Mouse (Mus musculus) MEL (cell line): Measurements from ENCODE around the gene Tlx2. TPM values are rescaled to one million over a fixed set of nuclear protein-coding genes. Genes with fewer than 3 reads are reported as not detected.

ENCODE experiments used
- DNase-seq: peaks from one replicate; pipeline ENCODE4 v3.0.0; 2011; ENCODE audit warnings: low read depth, low spot score
- H3K27ac ChIP-seq: 2 replicates; pipeline ENCODE4 v1.5.1; 2012; ENCODE audit warnings: low read depth, mild to moderate bottlenecking, control low read depth, low read length, moderate library complexity; ENCODE audit not compliant: control insufficient read depth
- H3K27me3 ChIP-seq, 2 experiments: fragments of 150-350 bp in 1 of 2; sonication (generic) in 1 of 2; 2 replicates each; pipeline ENCODE4 v1.6.1; 2012; ENCODE audit warnings: low read length in 2 of 2, mild to moderate bottlenecking in 2 of 2, improper control_type of control experiment in 1 of 2, moderate library complexity in 1 of 2; ENCODE audit not compliant: insufficient read depth in 2 of 2, control insufficient read depth in 1 of 2
- H3K36me3 ChIP-seq, 2 experiments: 2 replicates each; pipeline ENCODE4 v1.6.1; 2012 to 2014; ENCODE audit warnings: low read length in 2 of 2, improper control_type of control experiment in 1 of 2, inconsistent platforms in 1 of 2, mild to moderate bottlenecking in 1 of 2; ENCODE audit not compliant: insufficient read depth in 2 of 2, control insufficient read depth in 1 of 2
- H3K4me1 ChIP-seq, 2 experiments: fragments of 150-350 bp in 1 of 2; sonication (generic) in 1 of 2; 2 replicates each; pipeline ENCODE4 v1.6.1; 2012; ENCODE audit warnings: low read length in 2 of 2, improper control_type of control experiment in 1 of 2, mild to moderate bottlenecking in 1 of 2; ENCODE audit not compliant: insufficient read depth in 2 of 2, control insufficient read depth in 1 of 2
- H3K4me3 ChIP-seq, 2 experiments: fragments of 150-350 bp in 1 of 2; sonication (generic) in 1 of 2; 2 replicates each; pipeline ENCODE4 v1.5.1; 2012; ENCODE audit warnings: low read depth in 2 of 2, low read length in 2 of 2, mild to moderate bottlenecking in 2 of 2, moderate library complexity in 2 of 2, control low read depth in 1 of 2, improper control_type of control experiment in 1 of 2; ENCODE audit not compliant: control insufficient read depth in 1 of 2, insufficient read depth in 1 of 2
- H3K79me2 ChIP-seq: 2 replicates; pipeline ENCODE4 v1.6.1; 2012; ENCODE audit warnings: mild to moderate bottlenecking, low read length, moderate library complexity; ENCODE audit not compliant: control insufficient read depth, poor library complexity, insufficient read depth
- H3K9ac ChIP-seq: 2 replicates; pipeline ENCODE4 v1.6.1; 2012; ENCODE audit warnings: low read depth, mild to moderate bottlenecking, control low read depth, low read length, moderate library complexity; ENCODE audit not compliant: control insufficient read depth, poor library complexity, severe bottlenecking
- H3K9me3 ChIP-seq: fragments of 150-350 bp; sonication (generic); replicated peaks from 2 replicates; pipeline ENCODE4 v1.6.1; 2012; ENCODE audit warnings: mild to moderate bottlenecking, low read length, improper control_type of control experiment, moderate library complexity; ENCODE audit not compliant: insufficient read depth
- BHLHE40 ChIP-seq: IDR thresholded peaks from 2 replicates; pipeline ENCODE4 v1.6.1; 2012; ENCODE audit warnings: low read depth, mild to moderate bottlenecking, inconsistent platforms, low read length, improper control_type of control experiment, borderline replicate concordance
- CHD1 ChIP-seq: IDR thresholded peaks from 2 replicates; pipeline ENCODE4 v1.6.1; 2012; ENCODE audit warnings: low read depth, mild to moderate bottlenecking, inconsistent platforms, low read length, improper control_type of control experiment
- CHD2 ChIP-seq: IDR thresholded peaks from 2 replicates; pipeline ENCODE4 v1.6.1; 2011; ENCODE audit warnings: low read length, improper control_type of control experiment
- E2F4 ChIP-seq: IDR thresholded peaks from 2 replicates; pipeline ENCODE4 v1.6.1; 2011; ENCODE audit warnings: low read depth, low read length, improper control_type of control experiment, borderline replicate concordance
- EP300 ChIP-seq, 2 experiments: IDR thresholded peaks; 2 replicates each; pipeline ENCODE4 v1.6.1; 2011; ENCODE audit warnings: improper control_type of control experiment in 2 of 2, low read length in 2 of 2, low read depth in 1 of 2, mild to moderate bottlenecking in 1 of 2
- ETS1 ChIP-seq: IDR thresholded peaks from 2 replicates; pipeline ENCODE4 v1.6.1; 2012; ENCODE audit warnings: low read depth, mild to moderate bottlenecking, inconsistent platforms, low read length, improper control_type of control experiment, moderate library complexity
- GATA1 ChIP-seq: IDR thresholded peaks from 2 replicates; pipeline ENCODE4 v1.6.1; 2011; ENCODE audit warnings: low read depth, low read length, improper control_type of control experiment
- JUND ChIP-seq: IDR thresholded peaks from 2 replicates; pipeline ENCODE4 v1.6.1; 2011; ENCODE audit warnings: low read depth, mild to moderate bottlenecking, improper control_type of control experiment, low read length
- MAFK ChIP-seq: IDR thresholded peaks from 2 replicates; pipeline ENCODE4 v1.6.1; 2011; ENCODE audit warnings: low read depth, mild to moderate bottlenecking, low read length, improper control_type of control experiment, borderline replicate concordance
- MAX ChIP-seq: IDR thresholded peaks from 2 replicates; pipeline ENCODE4 v1.6.1; 2011; ENCODE audit warnings: low read length, improper control_type of control experiment
- MXI1 ChIP-seq: IDR thresholded peaks from 2 replicates; pipeline ENCODE4 v1.6.1; 2011; ENCODE audit warnings: mild to moderate bottlenecking, low read depth, low read length, improper control_type of control experiment
- MYB ChIP-seq: IDR thresholded peaks from 2 replicates; pipeline ENCODE4 v1.6.1; 2011; ENCODE audit warnings: mild to moderate bottlenecking, low read depth, low read length, improper control_type of control experiment
- MYC ChIP-seq: IDR thresholded peaks from 2 replicates; pipeline ENCODE4 v1.6.1; 2011; ENCODE audit warnings: low read depth, mild to moderate bottlenecking, low read length, improper control_type of control experiment, moderate library complexity
- NELFE ChIP-seq: IDR thresholded peaks from 2 replicates; pipeline ENCODE4 v1.6.1; 2011; ENCODE audit warnings: low read depth, low read length, improper control_type of control experiment
- NRF1 ChIP-seq: IDR thresholded peaks from 2 replicates; pipeline ENCODE4 v1.6.1; 2014; ENCODE audit warnings: low read depth, mild to moderate bottlenecking, inconsistent platforms, low read length, improper control_type of control experiment, moderate library complexity; ENCODE audit not compliant: poor library complexity, insufficient read depth, severe bottlenecking
- POLR2A ChIP-seq, 2 experiments: IDR thresholded peaks; 2 replicates each; pipeline ENCODE4 v1.6.1; 2011 to 2012; ENCODE audit warnings: low read length in 2 of 2, mild to moderate bottlenecking in 2 of 2, control low read depth in 1 of 2, improper control_type of control experiment in 1 of 2, low read depth in 1 of 2, moderate library complexity in 1 of 2; ENCODE audit not compliant: control insufficient read depth in 1 of 2, insufficient read depth in 1 of 2, poor library complexity in 1 of 2
- SIN3A ChIP-seq: IDR thresholded peaks from 2 replicates; pipeline ENCODE4 v1.6.1; 2012; ENCODE audit warnings: low read length, improper control_type of control experiment, inconsistent platforms
- SMC3 ChIP-seq: IDR thresholded peaks from 2 replicates; pipeline ENCODE4 v1.6.1; 2011; ENCODE audit warnings: low read depth, low read length, improper control_type of control experiment
- TBP ChIP-seq: IDR thresholded peaks from 2 replicates; pipeline ENCODE4 v1.8.0; 2011; ENCODE audit warnings: low read depth, low read length, improper control_type of control experiment
- TCF12 ChIP-seq: IDR thresholded peaks from 2 replicates; pipeline ENCODE4 v1.6.1; 2014; ENCODE audit warnings: low read depth, mild to moderate bottlenecking, inconsistent platforms, low read length, improper control_type of control experiment, moderate library complexity
- USF1 ChIP-seq: IDR thresholded peaks from 2 replicates; pipeline ENCODE4 v1.6.1; 2014; ENCODE audit warnings: low read depth, mild to moderate bottlenecking, inconsistent platforms, low read length, improper control_type of control experiment, moderate library complexity
- USF2 ChIP-seq, 2 experiments: IDR thresholded peaks; 2 replicates each; pipeline ENCODE4 v1.6.1; 2011 to 2012; ENCODE audit warnings: improper control_type of control experiment in 2 of 2, low read length in 2 of 2, borderline replicate concordance in 1 of 2, inconsistent platforms in 1 of 2, low read depth in 1 of 2, mild to moderate bottlenecking in 1 of 2; ENCODE audit not compliant: insufficient read depth in 1 of 2
- ZKSCAN1 ChIP-seq: IDR thresholded peaks from 2 replicates; pipeline ENCODE4 v1.6.1; 2012; ENCODE audit warnings: low read depth, mild to moderate bottlenecking, inconsistent platforms, low read length, improper control_type of control experiment, moderate library complexity
- ZMIZ1 ChIP-seq: IDR thresholded peaks from 2 replicates; pipeline ENCODE4 v1.6.1; 2012; ENCODE audit warnings: low read depth, mild to moderate bottlenecking, inconsistent platforms, low read length, improper control_type of control experiment, moderate library complexity
- polyA plus RNA-seq, 2 experiments: library from polyadenylated mRNA; stranded (reverse) in 1 of 2; unstranded in 1 of 2; fragments of >175 nt in 1 of 2; fragments of >200 nt in 1 of 2; gene quantifications; 2 replicates each; pipeline versions ENCODE4 v1.2.1 to v1.2.4; 2012; ENCODE audit warnings: low replicate concordance in 2 of 2, low read depth in 1 of 2; ENCODE audit not compliant: insufficient read length in 2 of 2, insufficient read depth in 1 of 2, missing spikeins in 1 of 2
- total RNA-seq: library from RNA; depleted of rRNA; stranded (reverse); fragments of 300-350 nt; gene quantifications from 2 replicates; pipeline ENCODE4 v1.2.3, GENCODE M21; 2012

The Tlx2 gene
- total and polyA plus RNA-seq, 3 experiments = not detected

- Histone ChIP-seq H3K9me3 (no peaks in the 10 kb centered on the region), H3K27me3 (no peaks in the 10 kb centered on the region)
- DNase-seq = no peak
These were observed 14.4 kb upstream of the Tlx2 start for GRCm38 (mm10) chr6:83084477-83084876.

GRCm38 (mm10) chr6:83083497-83083896 is 13.4 kb upstream of the Tlx2 start:
- peaks cover 0 to 3% of the 10 kb centered on the region in 2 experiments; a peak in 1 of 4 replicates for H3K36me3 ChIP-seq
- H3K9me3 ChIP-seq = no peaks in the 10 kb centered on the region
- DNase-seq = no peak
- H3K4me1 ChIP-seq = peaks cover 0 to 9% of the 10 kb centered on the region in 2 experiments; a peak in 2 of 4 replicates
- H3K27me3 ChIP-seq = no peaks in the 10 kb centered on the region
- H3K4me3 ChIP-seq = no peak overlapping the region
- TF ChIP-seq CHD2 = no peak
- TF ChIP-seq GATA1 = no peak
- TF ChIP-seq USF2 (IDR thresholded peaks at IDR 0.05; ENCODE audit: borderline replicate concordance in 1 of 2, insufficient read depth in 1 of 2, low read depth in 1 of 2, low read length in 2 of 2) = no peak
- TF ChIP-seq SMC3 = no peak
- no peak for TF ChIP-seq E2F4
- TF ChIP-seq ZKSCAN1 = no peak
- TF ChIP-seq POLR2A (IDR thresholded peaks at IDR 0.05; ENCODE audit: control insufficient read depth in 1 of 2, insufficient read depth in 1 of 2, low read depth in 1 of 2, low read length in 2 of 2, poor library complexity in 1 of 2) = no peak
- TF ChIP-seq TBP = no peak
- TF ChIP-seq ZMIZ1 = no peak
- no peak overlapping the region for H3K9ac ChIP-seq
- H3K27ac ChIP-seq = no peak overlapping the region
- H3K79me2 ChIP-seq = peaks cover 4% of the 10 kb centered on the region

More at GRCm38 (mm10) chr6:83084477-83084876, 14.4 kb upstream of the Tlx2 start:
- H3K79me2 ChIP-seq = no peaks in the 10 kb centered on the region
- H3K36me3 ChIP-seq = no peaks in the 10 kb centered on the region
- H3K4me3 ChIP-seq = no peak overlapping the region
- TF ChIP-seq TBP (no peak), USF2 (IDR thresholded peaks at IDR 0.05; ENCODE audit: borderline replicate concordance in 1 of 2, insufficient read depth in 1 of 2, low read depth in 1 of 2, low read length in 2 of 2) (no peak), MYC (no peak), MAX (no peak), BHLHE40 (no peak), EP300 (IDR thresholded peaks at IDR 0.05; ENCODE audit: low read depth in 1 of 2, low read length in 2 of 2) (no peak), SIN3A (no peak), TCF12 (no peak)
- H3K4me1 ChIP-seq = peaks cover 0 to 3% of the 10 kb centered on the region in 2 experiments; a peak in 2 of 4 replicates
- no peak overlapping the region for H3K9ac ChIP-seq
- no peak overlapping the region for H3K27ac ChIP-seq

- no peak for DNase-seq
- H3K4me3 ChIP-seq = no peak overlapping the region
- no peak overlapping the region for H3K9ac ChIP-seq
- H3K27me3 ChIP-seq = no peaks in the 10 kb centered on the region
- H3K27ac ChIP-seq = no peak overlapping the region
- peaks cover 0 to 13% of the 10 kb centered on the region in 2 experiments; a peak in 2 of 4 replicates for H3K4me1 ChIP-seq
- H3K36me3 ChIP-seq = peaks cover 0 to 9% of the 10 kb centered on the region in 2 experiments; a peak in 2 of 4 replicates
- no peaks in the 10 kb centered on the region for H3K9me3 ChIP-seq
- peaks cover 11% of the 10 kb centered on the region for H3K79me2 ChIP-seq
- TF ChIP-seq MAX (no peak), POLR2A (IDR thresholded peaks at IDR 0.05; ENCODE audit: control insufficient read depth in 1 of 2, insufficient read depth in 1 of 2, low read depth in 1 of 2, low read length in 2 of 2, poor library complexity in 1 of 2) (no peak), MAFK (no peak), E2F4 (no peak), JUND (no peak), USF1 (no peak), TCF12 (no peak), ETS1 (no peak), BHLHE40 (no peak), MXI1 (no peak), USF2 (IDR thresholded peaks at IDR 0.05; ENCODE audit: borderline replicate concordance in 1 of 2, insufficient read depth in 1 of 2, low read depth in 1 of 2, low read length in 2 of 2) (no peak), NELFE (no peak), NRF1 (no peak), ZKSCAN1 (no peak), CHD1 (no peak), MYB (no peak), MYC (no peak)
These were observed 10.1 kb upstream of the Tlx2 start for GRCm38 (mm10) chr6:83080210-83080609.
